Mouse (Mus musculus) kidney, embryonic 16.5 days (tissue): ENCODE results near the gene Daam1. TPM values are rescaled to one million over a fixed set of nuclear protein-coding genes. Genes with fewer than 3 reads are reported as not detected.

ENCODE experiments used
- ATAC-seq: fragments of 200-750 bp; cut with Nextera tagmentation; 2 replicates; pipeline ENCODE4 v1.8.0; 2017; ENCODE audit warnings: moderate TSS enrichment; ENCODE audit not compliant: low FRiP score, low TSS enrichment
- H3K27ac ChIP-seq: fragments of 300-500 bp; sonication (generic); 2 replicates; pipeline ENCODE4 v1.5.1; 2014; ENCODE audit warnings: low read length
- H3K27me3 ChIP-seq: fragments of 300-500 bp; sonication (generic); 2 replicates; pipeline ENCODE4 v1.6.1; 2014; ENCODE audit warnings: low read length, control low read depth, mixed read lengths; ENCODE audit not compliant: insufficient read depth
- H3K36me3 ChIP-seq: fragments of 300-500 bp; sonication (generic); 2 replicates; pipeline ENCODE4 v1.6.1; 2014; ENCODE audit warnings: low read length, control low read depth, mixed read lengths; ENCODE audit not compliant: insufficient read depth
- H3K4me1 ChIP-seq: fragments of 300-500 bp; sonication (generic); 2 replicates; pipeline ENCODE4 v1.6.1; 2014; ENCODE audit warnings: low read length, control low read depth, mixed read lengths; ENCODE audit not compliant: insufficient read depth
- H3K4me2 ChIP-seq: fragments of 300-500 bp; sonication (generic); replicated peaks from 2 replicates; pipeline ENCODE4 v1.6.1; 2014; ENCODE audit warnings: low read depth, low read length
- H3K4me3 ChIP-seq: fragments of 300-500 bp; sonication (generic); 2 replicates; pipeline ENCODE4 v1.5.1; 2014; ENCODE audit warnings: mild to moderate bottlenecking, low read length
- H3K9ac ChIP-seq: fragments of 300-500 bp; sonication (generic); replicated peaks from 2 replicates; pipeline ENCODE4 v1.6.1; 2014; ENCODE audit warnings: low read length
- H3K9me3 ChIP-seq: fragments of 300-500 bp; sonication (generic); 2 replicates; pipeline ENCODE4 v1.6.1; 2016; ENCODE audit warnings: low read length, control low read depth
- WGBS: fragments of 180-500 bp; shearing (Covaris S2); extraction: QIAGEN DNeasy Blood & Tissue Kit; methylation state at CpG from one replicate; pipeline ENCODE4 v1.1.7; 2014; 5-methylcytosine and 5-hydroxymethylcytosine counted together
- polyA plus RNA-seq: library from polyadenylated mRNA; unstranded; fragments of >200 nt; fragmentation: Nextera tagmentation; extraction: Ambion mirVana; gene quantifications from 2 replicates; pipeline ENCODE4 v1.2.1, GENCODE M21; 2015

The Daam1 gene
- polyA plus RNA-seq, 1 experiment from 2014 or later, result 8.6 TPM

DNA sequence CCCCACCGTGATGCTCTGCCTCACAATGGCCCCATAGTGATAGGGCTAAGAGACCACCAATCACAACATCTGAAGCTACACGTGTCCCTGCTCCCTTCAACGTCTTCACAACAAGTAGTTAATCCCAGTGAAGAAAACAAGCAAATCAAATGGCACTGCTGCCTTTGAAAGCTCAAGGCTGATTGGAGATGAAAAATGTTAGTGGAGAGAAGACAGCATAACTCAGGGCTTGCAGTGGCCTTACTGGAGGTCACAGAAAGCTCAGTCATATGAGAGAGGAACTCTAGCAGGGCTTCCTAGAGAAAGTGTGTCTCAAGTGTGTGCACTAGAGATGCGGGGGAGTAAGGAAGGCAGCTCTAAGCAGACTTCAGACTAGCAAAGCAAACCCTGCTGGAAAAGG lies 131.7 kb downstream of the Daam1 start:
- no peaks in the 10 kb centered on the region for H3K9me3 ChIP-seq
- peaks cover 3% of the 10 kb centered on the region; the same call in 1 of the 2 replicates for H3K36me3 ChIP-seq
- no peaks in the 10 kb centered on the region for H3K27me3 ChIP-seq
- no peak overlapping the region for H3K4me2 ChIP-seq
- H3K4me3 ChIP-seq, result no peak overlapping the region
- no peak overlapping the region for H3K9ac ChIP-seq
- WGBS, result 76% methylated on average over 4 of the region's 4 CpGs
- H3K27ac ChIP-seq, result no peak overlapping the region
- H3K4me1 ChIP-seq, result no peaks in the 10 kb centered on the region
- no peak for ATAC-seq

DNA sequence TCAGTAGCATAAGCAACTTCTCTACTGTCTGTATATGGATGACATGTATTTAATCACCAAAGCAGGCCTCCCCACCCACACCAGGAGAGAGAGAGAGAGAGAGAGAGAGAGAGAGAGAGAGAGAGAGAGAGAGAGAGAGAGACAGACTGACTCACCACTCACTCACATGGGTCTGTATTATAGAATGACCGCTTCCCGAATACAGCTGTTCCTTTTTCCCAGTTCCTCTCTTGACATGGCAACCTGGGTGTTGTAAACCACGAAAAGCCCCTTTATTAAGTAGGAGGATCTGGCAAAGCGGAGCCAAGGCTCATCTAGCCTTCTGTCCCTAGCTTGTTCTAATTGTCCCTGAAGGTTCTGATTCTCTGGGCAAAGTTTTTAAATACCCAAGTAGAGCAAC lies 137.7 kb downstream of the Daam1 start:
- H3K4me2 ChIP-seq, result no peak overlapping the region
- 42% methylated on average over 4 of the region's 4 CpGs for WGBS
- ATAC-seq, result no peak
- H3K27ac ChIP-seq, result 0 out of 2 replicates have a peak overlapping the region, but pooled peaks have one; percentile 12
- no peaks in the 10 kb centered on the region; the same call in 1 of the 2 replicates for H3K36me3 ChIP-seq
- no peaks in the 10 kb centered on the region for H3K27me3 ChIP-seq
- no peak overlapping the region for H3K9ac ChIP-seq
- no peak overlapping the region for H3K4me3 ChIP-seq
- peaks cover 18% of the 10 kb centered on the region for H3K4me1 ChIP-seq
- H3K9me3 ChIP-seq, result no peaks in the 10 kb centered on the region

DNA sequence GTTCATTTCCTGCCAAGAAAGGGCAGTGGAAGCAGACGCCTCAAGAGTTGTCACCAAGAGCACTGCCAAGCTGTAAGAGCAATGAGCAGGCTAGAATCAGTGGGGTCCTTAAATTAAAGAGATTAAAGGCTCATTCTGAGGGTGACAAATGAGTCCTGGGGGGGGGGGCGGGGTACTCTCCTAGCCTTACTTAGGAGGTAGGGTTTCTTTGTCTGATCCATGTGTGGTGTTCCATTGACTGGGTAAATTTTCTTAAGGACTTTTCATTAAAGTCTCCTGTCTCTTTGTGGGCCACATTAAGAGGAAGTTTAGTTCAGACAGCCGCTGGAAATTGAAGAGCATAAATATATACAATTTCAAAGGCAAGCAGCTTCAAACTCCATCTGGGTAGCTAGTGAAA lies 138.1 kb downstream of the Daam1 start:
- Histone ChIP-seq H3K4me3 (no peak overlapping the region), H3K9me3 (no peaks in the 10 kb centered on the region), H3K9ac (no peak overlapping the region), H3K4me1 (peaks cover 18% of the 10 kb centered on the region), H3K27ac (no peak overlapping the region), H3K27me3 (no peaks in the 10 kb centered on the region), H3K4me2 (no peak overlapping the region), H3K36me3 (no peaks in the 10 kb centered on the region; the same call in 1 of the 2 replicates)
- WGBS, result 28% methylated on average over 3 of the region's 3 CpGs
- ATAC-seq, result peak; percentile 39; the same call in 1 of the 2 replicates

DNA sequence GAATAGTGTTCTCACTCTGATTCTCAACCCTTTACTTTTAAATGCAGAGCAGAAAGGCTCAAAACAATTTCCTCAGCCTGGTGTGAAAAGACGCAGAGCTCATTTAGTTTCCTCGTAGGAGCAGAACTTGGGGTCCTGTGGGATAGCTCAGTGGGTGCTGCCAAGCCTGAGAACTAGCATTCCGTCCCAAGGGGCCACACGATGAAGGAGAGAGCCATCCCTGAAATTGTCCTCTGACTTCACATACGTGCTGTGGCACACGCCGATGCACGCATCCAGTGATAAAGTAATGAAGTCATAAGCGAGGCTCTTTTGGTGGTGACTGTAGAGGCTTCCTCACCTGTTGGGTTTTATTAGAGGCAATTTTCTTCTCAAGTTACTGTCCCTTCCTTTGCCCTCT lies 138.6 kb downstream of the Daam1 start:
- no peaks in the 10 kb centered on the region; the same call in 1 of the 2 replicates for H3K36me3 ChIP-seq
- no peak for ATAC-seq
- no peak overlapping the region for H3K9ac ChIP-seq
- 46% methylated on average over 9 of the region's 9 CpGs for WGBS
- peaks cover 18% of the 10 kb centered on the region for H3K4me1 ChIP-seq
- H3K27ac ChIP-seq, result no peak overlapping the region
- H3K27me3 ChIP-seq, result no peaks in the 10 kb centered on the region
- H3K4me3 ChIP-seq, result no peak overlapping the region
- no peak overlapping the region for H3K4me2 ChIP-seq
- no peaks in the 10 kb centered on the region for H3K9me3 ChIP-seq

DNA sequence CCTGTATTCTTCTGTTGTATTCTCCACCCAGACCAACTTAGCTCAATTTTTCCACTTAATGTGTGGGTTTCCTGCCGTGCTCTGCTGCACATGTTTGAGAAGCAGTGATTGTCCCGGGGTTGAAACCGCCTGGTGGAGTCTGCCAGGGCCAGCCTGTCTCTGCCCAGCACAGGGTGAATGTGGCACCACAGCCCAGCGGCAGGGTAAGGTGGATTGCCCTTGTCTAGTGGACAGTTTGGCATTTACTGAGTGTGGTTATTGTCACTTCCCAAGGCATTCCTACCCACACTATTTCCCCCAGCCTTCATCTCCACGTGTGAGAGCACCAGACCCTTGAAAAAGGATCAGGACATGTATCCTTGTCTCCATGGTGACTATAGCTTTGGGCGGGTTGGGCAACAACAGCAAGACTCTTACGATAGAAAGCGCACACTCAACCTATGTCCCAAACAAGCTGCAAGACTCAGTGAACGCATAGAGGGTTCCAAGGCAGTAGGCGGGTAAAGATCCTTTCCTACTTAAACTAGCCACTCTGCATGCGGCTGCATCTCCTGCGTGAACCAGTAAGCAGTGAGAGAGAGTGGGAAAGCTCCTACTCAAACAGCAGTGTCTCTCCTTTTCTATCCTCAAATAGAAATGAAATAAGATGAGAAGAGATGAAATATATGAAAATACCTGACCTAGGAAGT lies 139.2 kb downstream of the Daam1 start:
- ATAC-seq, result no peak
- no peak overlapping the region for H3K9ac ChIP-seq
- no peaks in the 10 kb centered on the region for H3K9me3 ChIP-seq
- H3K4me3 ChIP-seq, result no peak overlapping the region
- peaks cover 18% of the 10 kb centered on the region for H3K4me1 ChIP-seq
- 63% methylated on average over 12 of the region's 12 CpGs for WGBS
- no peak overlapping the region for H3K27ac ChIP-seq
- no peak overlapping the region for H3K4me2 ChIP-seq
- no peaks in the 10 kb centered on the region for H3K27me3 ChIP-seq
- H3K36me3 ChIP-seq, result no peaks in the 10 kb centered on the region; the same call in 1 of the 2 replicates

DNA sequence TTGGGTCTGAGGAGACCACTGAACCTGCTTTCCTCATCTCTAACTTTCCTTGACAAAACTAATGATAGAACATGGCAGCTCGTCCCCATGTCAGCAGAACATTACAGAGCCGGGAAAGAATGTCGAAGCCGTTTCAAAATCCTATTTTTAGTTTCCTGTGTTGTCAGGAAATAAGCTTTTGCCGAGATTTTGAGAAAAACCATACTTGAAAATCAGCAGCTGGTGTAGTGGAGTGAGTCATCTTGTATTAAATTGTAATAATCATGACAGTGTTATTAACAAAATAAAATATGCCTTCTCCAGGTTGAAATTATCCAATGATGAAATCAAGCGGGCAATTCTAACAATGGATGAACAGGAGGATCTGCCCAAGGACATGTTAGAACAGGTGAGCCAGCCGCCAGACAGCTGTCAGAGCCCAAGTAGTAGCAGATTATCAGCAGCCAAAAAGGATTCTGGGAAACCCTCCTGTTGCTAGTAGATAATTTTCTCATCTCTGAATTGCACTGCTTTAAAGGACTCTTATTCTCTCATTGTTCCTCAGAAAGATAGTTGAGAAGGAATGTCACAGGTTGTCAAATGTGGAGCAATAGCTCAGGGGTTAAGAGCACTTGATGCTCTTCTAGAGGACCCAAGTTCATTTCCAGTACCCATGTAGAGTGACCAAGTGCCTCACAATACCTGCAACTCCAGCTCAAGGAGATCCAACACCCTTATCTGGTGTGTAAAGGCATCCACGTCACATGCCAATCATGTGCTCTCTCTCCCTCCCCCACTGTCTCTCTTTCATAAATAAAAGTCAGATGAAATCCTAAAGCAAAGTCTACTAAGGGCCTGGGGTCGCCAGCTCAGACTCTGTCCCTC lies 140.1 kb downstream of the Daam1 start:
- Histone ChIP-seq H3K4me2 (no peak overlapping the region), H3K4me3 (no peak overlapping the region), H3K27me3 (no peaks in the 10 kb centered on the region), H3K36me3 (no peaks in the 10 kb centered on the region; the same call in 1 of the 2 replicates), H3K4me1 (peaks cover 24% of the 10 kb centered on the region), H3K9me3 (no peaks in the 10 kb centered on the region), H3K9ac (no peak overlapping the region), H3K27ac (no peak overlapping the region)
- WGBS, result 72% methylated on average over 9 of the region's 9 CpGs
- no peak for ATAC-seq

DNA sequence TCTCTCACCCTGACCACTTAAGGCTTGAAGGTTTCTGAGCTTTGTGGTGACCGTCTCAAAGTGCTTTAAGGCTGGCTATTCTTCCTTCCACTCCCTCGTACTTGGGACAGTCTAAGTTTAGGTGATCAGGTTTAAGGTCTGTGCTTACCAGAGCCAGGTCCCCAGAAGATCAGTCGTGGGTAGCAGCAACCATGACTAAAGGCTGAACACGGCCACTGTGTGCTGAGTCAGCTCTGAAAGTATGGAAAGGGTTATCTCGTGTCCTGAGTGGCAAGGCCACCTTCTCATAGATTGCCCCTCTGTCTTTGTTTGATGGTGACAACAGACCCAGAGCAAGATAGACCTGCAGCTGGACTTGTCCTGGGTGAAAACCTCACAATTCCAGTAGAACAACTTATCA lies 141.2 kb downstream of the Daam1 start:
- peaks cover 32% of the 10 kb centered on the region for H3K4me1 ChIP-seq
- H3K9ac ChIP-seq, result no peak overlapping the region
- no peak for ATAC-seq
- no peak overlapping the region for H3K4me2 ChIP-seq
- no peaks in the 10 kb centered on the region for H3K27me3 ChIP-seq
- H3K36me3 ChIP-seq, result no peaks in the 10 kb centered on the region; the same call in 1 of the 2 replicates
- WGBS, result 59% methylated on average over 5 of the region's 5 CpGs
- H3K27ac ChIP-seq, result 0 out of 2 replicates have a peak overlapping the region, but pooled peaks have one; percentile 14
- H3K4me3 ChIP-seq, result no peak overlapping the region
- H3K9me3 ChIP-seq, result no peaks in the 10 kb centered on the region

DNA sequence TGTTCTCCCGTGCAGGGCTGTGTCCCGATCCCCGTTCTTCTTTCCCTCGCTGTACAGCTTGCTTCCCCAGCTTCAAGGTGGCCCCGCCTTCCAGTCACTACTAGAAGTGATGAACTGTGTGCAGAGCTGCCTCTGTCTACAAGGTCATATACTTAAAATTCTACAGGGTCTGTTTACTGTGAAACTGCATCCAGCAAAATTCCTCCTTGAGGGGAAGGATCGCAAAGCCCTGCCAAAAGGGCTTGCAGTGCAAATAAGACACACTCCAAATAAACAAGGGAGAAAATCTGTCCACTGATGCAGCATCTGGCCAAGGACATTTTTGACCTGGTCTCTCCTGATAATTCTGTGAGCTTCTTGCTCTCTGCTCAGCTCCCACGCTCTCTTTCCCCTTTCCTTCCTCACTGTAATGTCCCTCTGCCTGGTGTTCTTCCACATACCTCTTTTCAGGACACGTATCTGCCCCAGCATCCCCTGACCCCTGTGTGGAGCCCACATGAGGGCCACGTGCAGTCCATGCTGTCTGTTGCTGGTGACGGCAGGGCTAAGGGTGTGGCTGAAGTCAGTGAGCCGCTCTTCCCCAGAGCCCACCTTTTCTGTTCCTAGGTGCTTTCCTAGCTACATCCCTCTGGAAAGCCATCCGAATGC lies 141.9 kb downstream of the Daam1 start:
- Histone ChIP-seq H3K4me2 (no peak overlapping the region), H3K36me3 (peaks cover 1% of the 10 kb centered on the region; the same call in 1 of the 2 replicates), H3K4me3 (no peak overlapping the region), H3K27ac (peak overlapping the region; percentile 34; the same call in 1 of the 2 replicates), H3K4me1 (peaks cover 32% of the 10 kb centered on the region), H3K27me3 (no peaks in the 10 kb centered on the region), H3K9ac (no peak overlapping the region), H3K9me3 (no peaks in the 10 kb centered on the region)
- no peak for ATAC-seq
- 50% methylated on average over 12 of the region's 12 CpGs for WGBS

DNA sequence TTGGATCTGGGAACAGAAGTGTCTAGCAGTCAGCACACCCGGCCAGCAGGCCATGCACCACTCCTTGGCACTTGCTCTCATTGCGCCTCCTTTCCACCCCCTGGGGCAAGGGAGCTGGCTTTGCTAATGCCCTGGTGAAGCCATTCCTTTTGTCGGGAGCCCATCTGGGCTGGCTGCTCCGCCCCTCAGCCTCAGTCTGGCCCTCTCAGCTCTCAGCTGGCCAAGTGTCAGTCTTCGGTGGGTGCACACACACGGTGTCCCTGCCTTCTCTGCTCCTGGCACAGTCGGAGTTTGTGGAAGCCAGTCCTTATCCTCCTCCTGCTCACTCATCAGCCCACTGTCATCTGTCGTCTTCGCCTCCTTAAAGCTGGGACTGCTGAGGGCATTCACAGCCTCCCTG lies 142.7 kb downstream of the Daam1 start:
- no peak overlapping the region for H3K9ac ChIP-seq
- H3K4me1 ChIP-seq, result peaks cover 33% of the 10 kb centered on the region
- peaks cover 4% of the 10 kb centered on the region; the same call in 1 of the 2 replicates for H3K36me3 ChIP-seq
- H3K27ac ChIP-seq, result no peak overlapping the region
- no peak overlapping the region for H3K4me3 ChIP-seq
- no peaks in the 10 kb centered on the region for H3K27me3 ChIP-seq
- H3K4me2 ChIP-seq, result no peak overlapping the region
- H3K9me3 ChIP-seq, result no peaks in the 10 kb centered on the region
- ATAC-seq, result no peak
- WGBS, result 59% methylated on average over 9 of the region's 9 CpGs
